Mouse (Mus musculus) embryonic facial prominence, embryonic 11.5 days (tissue): ENCODE data around the gene Abhd16a. TPM values are rescaled to one million over a fixed set of nuclear protein-coding genes. Genes with fewer than 3 reads are reported as not detected.

Experiments
- ATAC-seq: fragments of 200-750 bp; cut with Nextera tagmentation; replicated peaks from 2 replicates; pipeline ENCODE4 v1.8.0; 2017; ENCODE audit warnings: low read depth; ENCODE audit not compliant: insufficient number of reproducible peaks, low FRiP score, low TSS enrichment
- DNase-seq: peaks from one replicate; pipeline ENCODE4 v3.0.0-alpha.2; 2015; ENCODE audit warnings: low spot score
- H3K27ac ChIP-seq: fragments of 300-500 bp; sonication (generic); replicated peaks from 2 replicates; pipeline ENCODE4 v1.5.1; 2014; ENCODE audit warnings: mild to moderate bottlenecking, low read depth, low read length, control low read depth
- H3K27me3 ChIP-seq: fragments of 300-500 bp; sonication (generic); 2 replicates; pipeline ENCODE4 v1.6.1; 2014; ENCODE audit warnings: mild to moderate bottlenecking, low read length, moderate library complexity, mixed read lengths; ENCODE audit not compliant: control insufficient read depth, insufficient read depth
- H3K36me3 ChIP-seq: fragments of 300-500 bp; sonication (generic); replicated peaks from 2 replicates; pipeline ENCODE4 v1.6.1; 2014; ENCODE audit warnings: low read depth, mild to moderate bottlenecking, low read length, moderate library complexity, mixed read lengths; ENCODE audit not compliant: control insufficient read depth, insufficient read depth
- H3K4me1 ChIP-seq: fragments of 300-500 bp; sonication (generic); 2 replicates; pipeline ENCODE4 v1.6.1; 2014; ENCODE audit warnings: low read length, mixed read lengths; ENCODE audit not compliant: control insufficient read depth, insufficient read depth
- H3K4me2 ChIP-seq: fragments of 300-500 bp; sonication (generic); 2 replicates; pipeline ENCODE4 v1.6.1; 2014; ENCODE audit warnings: low read depth, mild to moderate bottlenecking, control low read depth, low read length, moderate library complexity
- H3K4me3 ChIP-seq: fragments of 300-500 bp; sonication (generic); 2 replicates; pipeline ENCODE4 v1.5.1; 2014; ENCODE audit warnings: low read depth, low read length, control low read depth
- H3K9ac ChIP-seq: fragments of 300-500 bp; sonication (generic); replicated peaks from 2 replicates; pipeline ENCODE4 v1.6.1; 2014; ENCODE audit warnings: mild to moderate bottlenecking, control low read depth, low read length
- H3K9me3 ChIP-seq: fragments of 300-500 bp; sonication (generic); replicated peaks from 2 replicates; pipeline ENCODE4 v1.6.1; 2016; ENCODE audit warnings: mild to moderate bottlenecking, low read length, inconsistent platforms, mixed read lengths; ENCODE audit not compliant: control insufficient read depth
- WGBS: fragments of 180-500 bp; shearing (Covaris S2); extraction: QIAGEN DNeasy Blood & Tissue Kit; methylation state at CpG from one replicate; pipeline ENCODE4 v1.1.7; 2014; 5-methylcytosine and 5-hydroxymethylcytosine counted together
- polyA plus RNA-seq: library from polyadenylated mRNA; unstranded; fragments of >200 nt; fragmentation: Nextera tagmentation; extraction: Ambion mirVana; gene quantifications from 2 replicates; pipeline ENCODE4 v1.2.1, GENCODE M21; 2014

Gene Abhd16a
- polyA plus RNA-seq, 1 experiment from 2014 or later, result 38.5 TPM

- Histone ChIP-seq H3K4me3 (peak overlapping the region; percentile 27; the same call in 1 of the 2 replicates), H3K27ac (no peak overlapping the region), H3K27me3 (peaks cover 14% of the 10 kb centered on the region), H3K4me2 (no peak overlapping the region; the same call in 1 of the 2 replicates), H3K36me3 (peaks cover 9% of the 10 kb centered on the region), H3K4me1 (peaks cover 13% of the 10 kb centered on the region), H3K9me3 (no peaks in the 10 kb centered on the region), H3K9ac (no peak overlapping the region; the same call in 1 of the 2 replicates)
- DNase-seq (no peak), ATAC-seq (no peak)
- WGBS, result 29% methylated on average over 10 of the region's 10 CpGs
Measured at GRCm38 (mm10) chr17:35064378-35064877, 24.6 kb upstream of the Abhd16a start.

GRCm38 (mm10) chr17:35064951-35065947 lies 23.8 kb upstream of the Abhd16a start, which contains the start of gene Ly6g6c:
TSS of gene Ly6g6c (plus strand) at chr17:35065388.
- Histone ChIP-seq H3K36me3 (peaks cover 9% of the 10 kb centered on the region), H3K4me3 (peak within 1 kb of the TSS; percentile 27), H3K9ac (peak within 1 kb of the TSS; percentile 46), H3K27me3 (peaks cover 14% of the 10 kb centered on the region), H3K4me1 (peaks cover 12% of the 10 kb centered on the region), H3K4me2 (peak within 1 kb of the TSS; percentile 60), H3K27ac (no peak within 1 kb of the TSS), H3K9me3 (no peaks in the 10 kb centered on the region)
- DNase-seq (peak; percentile 77), ATAC-seq (peak; percentile 11; the same call in 1 of the 2 replicates)
- WGBS, result 2% methylated on average over 48 of the region's 48 CpGs

- H3K27me3 ChIP-seq, result peaks cover 14% of the 10 kb centered on the region
Measured at GRCm38 (mm10) chr17:35066084-35066483, 23.0 kb upstream of the Abhd16a start, which contains the start of gene Mpig6b. TSS of gene Mpig6b (minus strand) at chr17:35066184.

GRCm38 (mm10) chr17:35068213-35068914 lies 20.7 kb upstream of the Abhd16a start:
- Histone ChIP-seq H3K27me3 (peaks cover 14% of the 10 kb centered on the region), H3K4me2 (no peak overlapping the region; the same call in 1 of the 2 replicates), H3K9me3 (no peaks in the 10 kb centered on the region), H3K36me3 (no peaks in the 10 kb centered on the region), H3K9ac (no peak overlapping the region), H3K27ac (no peak overlapping the region), H3K4me3 (no peak overlapping the region), H3K4me1 (peaks cover 4% of the 10 kb centered on the region; the same call in 1 of the 2 replicates)
- 82% methylated on average over 17 of the region's 17 CpGs for WGBS
- DNase-seq (no peak), ATAC-seq (no peak)

More at GRCm38 (mm10) chr17:35066084-35066483, 23.0 kb upstream of the Abhd16a start, which contains the start of gene Mpig6b:
- WGBS, result 44% methylated on average over 10 of the region's 10 CpGs
- Histone ChIP-seq H3K4me1 (peaks cover 4% of the 10 kb centered on the region; the same call in 1 of the 2 replicates), H3K27ac (no peak within 1 kb of the TSS), H3K9me3 (no peaks in the 10 kb centered on the region), H3K4me3 (peak within 1 kb of the TSS; percentile 27), H3K36me3 (peaks cover 6% of the 10 kb centered on the region), H3K4me2 (peak within 1 kb of the TSS; percentile 60), H3K9ac (peak within 1 kb of the TSS; percentile 46)
- no peak for ATAC-seq
- DNase-seq, result no peak

GRCm38 (mm10) chr17:35070556-35071229 lies 18.4 kb upstream of the Abhd16a start:
- H3K27me3 ChIP-seq, result peaks cover 9% of the 10 kb centered on the region
- no peaks in the 10 kb centered on the region for H3K36me3 ChIP-seq
- H3K4me1 ChIP-seq, result no peaks in the 10 kb centered on the region
- H3K4me2 ChIP-seq, result no peak overlapping the region
- no peak overlapping the region for H3K27ac ChIP-seq
- ATAC-seq (no peak), DNase-seq (no peak)
- H3K9ac ChIP-seq, result no peak overlapping the region
- no peak overlapping the region for H3K4me3 ChIP-seq
- WGBS, result 50% methylated on average over 6 of the region's 6 CpGs
- no peaks in the 10 kb centered on the region for H3K9me3 ChIP-seq

GRCm38 (mm10) chr17:35071454-35071853 lies 17.6 kb upstream of the Abhd16a start:
- ATAC-seq (no peak), DNase-seq (no peak)
- H3K4me2 ChIP-seq, result no peak overlapping the region
- H3K36me3 ChIP-seq, result no peaks in the 10 kb centered on the region
- no peak overlapping the region for H3K9ac ChIP-seq
- 81% methylated on average over 9 of the region's 9 CpGs for WGBS
- no peak overlapping the region; the same call in 1 of the 2 replicates for H3K27ac ChIP-seq
- no peaks in the 10 kb centered on the region for H3K9me3 ChIP-seq
- H3K4me1 ChIP-seq, result peaks cover 2% of the 10 kb centered on the region; the same call in 1 of the 2 replicates
- H3K4me3 ChIP-seq, result no peak overlapping the region
- H3K27me3 ChIP-seq, result peaks cover 6% of the 10 kb centered on the region

GRCm38 (mm10) chr17:35074097-35074496 lies 15.0 kb upstream of the Abhd16a start:
- Histone ChIP-seq H3K9me3 (no peaks in the 10 kb centered on the region), H3K4me2 (no peak overlapping the region), H3K27me3 (no peaks in the 10 kb centered on the region), H3K4me1 (peaks cover 9% of the 10 kb centered on the region), H3K9ac (no peak overlapping the region), H3K4me3 (no peak overlapping the region), H3K36me3 (no peaks in the 10 kb centered on the region), H3K27ac (no peak overlapping the region)
- 49% methylated on average over 16 of the region's 17 CpGs for WGBS
- ATAC-seq (no peak), DNase-seq (no peak)
